Mouse (Mus musculus): ENCODE measurements around the gene Rapgef2.
A peak's percentile ranks its signal among the peaks of the same experiment; 100 is the strongest.

The Rapgef2 gene

GRCm38 (mm10) chr3:79286376-79287107, at the start of gene Rapgef2:
TSS of gene Rapgef2 (minus strand) at chr3:79286517.
- DNase-seq (ENCODE audit: extremely low spot score, low read depth, low spot score), result no peak

- DNase-seq (ENCODE audit: extremely low spot score, low read depth, low spot score), result no peak
Observed at GRCm38 (mm10) chr3:79333643-79334200, 47.4 kb upstream of the Rapgef2 start.

- no peak for DNase-seq (ENCODE audit: extremely low spot score, low read depth, low spot score)
Observed at GRCm38 (mm10) chr3:79333051-79333450, 46.7 kb upstream of the Rapgef2 start.

- DNase-seq (ENCODE audit: extremely low spot score, low read depth, low spot score), result no peak
Observed at GRCm38 (mm10) chr3:79329691-79330315, 43.5 kb upstream of the Rapgef2 start.

DNA sequence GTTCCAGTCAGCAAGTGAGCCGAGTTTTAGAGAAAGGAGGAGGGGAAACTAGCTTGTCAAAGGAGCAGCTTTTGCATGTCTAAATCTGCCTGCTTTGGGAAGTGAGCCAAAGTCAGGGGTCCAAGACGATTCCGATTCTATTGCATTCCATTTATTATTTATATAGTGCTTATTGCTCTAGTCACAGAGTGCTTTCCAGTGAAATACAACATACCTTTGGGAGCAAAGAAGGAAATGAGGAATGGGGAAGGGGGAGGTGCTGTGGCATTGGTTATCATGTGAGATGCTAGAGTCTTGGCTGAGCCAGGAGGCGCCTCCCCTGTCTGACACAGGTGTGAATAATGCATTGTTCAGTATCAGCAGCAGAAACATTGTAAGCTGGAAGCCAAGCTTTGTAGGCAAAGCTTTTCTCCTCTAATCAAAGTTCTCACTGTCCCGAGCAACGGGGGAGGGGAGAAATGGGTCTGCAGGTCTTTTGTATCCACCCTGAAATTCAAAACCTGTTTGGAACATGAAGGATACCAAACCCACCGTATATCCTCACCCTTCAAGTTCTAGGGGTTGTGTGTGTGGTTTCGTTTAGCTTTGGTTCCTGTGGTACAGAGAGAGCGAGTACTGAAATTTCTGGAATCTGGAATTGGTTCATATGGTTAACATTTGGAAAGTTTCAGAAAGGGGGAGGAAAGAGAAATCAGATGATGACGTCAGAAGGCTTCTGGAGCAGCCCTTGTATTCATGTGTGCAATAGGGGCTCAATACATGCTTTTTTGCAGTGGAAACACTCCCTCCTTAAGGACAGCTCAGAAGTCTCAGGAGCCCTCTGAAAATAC, 38.6 kb upstream of the Rapgef2 start:
- no peak for DNase-seq (ENCODE audit: extremely low spot score, low read depth, low spot score)

GRCm38 (mm10) chr3:79314006-79314698, 27.8 kb upstream of the Rapgef2 start:
- DNase-seq (ENCODE audit: extremely low spot score, low read depth, low spot score), result no peak

GRCm38 (mm10) chr3:79311895-79312294, 25.6 kb upstream of the Rapgef2 start:
- DNase-seq (ENCODE audit: extremely low spot score, low read depth, low spot score), result no peak

DNA sequence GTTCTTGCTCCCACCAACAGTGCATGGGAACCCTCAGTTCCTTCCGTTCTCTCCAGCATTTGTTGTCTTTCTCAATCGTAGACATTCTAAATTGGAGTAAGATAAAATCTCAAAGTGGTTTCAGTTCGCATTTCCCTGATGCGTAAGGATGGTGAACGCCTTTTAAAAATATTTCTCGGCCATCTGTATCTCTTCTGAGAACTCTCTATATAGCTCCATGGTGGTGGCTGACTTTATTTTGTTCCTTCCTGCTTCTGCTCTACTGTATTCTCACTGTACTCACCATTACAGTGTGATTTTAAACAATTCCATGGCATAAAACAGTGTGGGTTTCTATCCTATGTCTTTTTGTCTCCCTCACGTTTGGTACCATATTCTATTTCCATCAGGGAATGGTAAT, 23.9 kb upstream of the Rapgef2 start:
- no peak for DNase-seq (ENCODE audit: extremely low spot score, low read depth, low spot score)

GRCm38 (mm10) chr3:79308605-79309004, 22.3 kb upstream of the Rapgef2 start:
- no peak for DNase-seq (ENCODE audit: extremely low spot score, low read depth, low spot score)

DNA sequence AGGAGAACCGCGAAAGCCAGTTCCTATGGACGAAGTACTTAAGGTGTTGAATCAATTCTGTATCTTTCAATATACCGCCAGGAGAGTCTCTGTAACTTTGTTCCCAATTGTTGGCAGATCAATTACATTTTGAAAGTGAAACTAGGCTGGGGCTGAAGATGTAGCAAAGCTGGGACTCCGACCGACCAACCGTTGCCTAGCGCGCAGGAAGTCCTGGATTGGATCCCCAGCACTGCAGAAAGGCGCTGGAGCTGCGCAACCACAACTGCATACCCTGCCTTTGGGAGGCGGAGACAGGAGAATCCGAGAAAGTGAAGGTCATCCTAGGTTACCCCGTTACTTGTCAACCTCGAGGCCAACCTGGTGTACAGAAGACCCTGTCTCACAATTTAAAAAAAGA, 13.1 kb upstream of the Rapgef2 start:
- DNase-seq (ENCODE audit: extremely low spot score, low read depth, low spot score), result no peak

- no peak for DNase-seq (ENCODE audit: extremely low spot score, low read depth, low spot score)
Observed at GRCm38 (mm10) chr3:79297281-79297680, 11.0 kb upstream of the Rapgef2 start.

- no peak for DNase-seq (ENCODE audit: extremely low spot score, low read depth, low spot score)
Observed at GRCm38 (mm10) chr3:79296586-79296985, 10.3 kb upstream of the Rapgef2 start.

DNA sequence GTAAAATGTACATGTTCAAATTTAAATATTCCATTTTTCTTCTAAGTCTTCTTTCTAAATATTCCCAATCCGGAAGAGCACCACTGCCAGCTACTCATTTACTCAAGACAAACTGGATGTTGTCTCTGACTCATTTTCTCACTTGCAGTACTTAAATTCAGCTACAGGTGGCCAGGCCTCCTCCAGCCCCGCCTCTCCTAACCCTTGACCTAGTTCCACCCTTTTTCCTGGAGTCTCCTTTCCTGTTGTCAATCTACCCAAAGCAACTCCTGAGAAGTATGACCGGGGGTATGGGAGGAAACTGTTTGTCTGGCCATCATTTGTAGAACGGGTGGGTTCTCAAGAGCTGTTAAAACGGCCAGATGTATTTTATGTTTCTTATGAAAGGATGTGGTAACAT, 9.7 kb upstream of the Rapgef2 start:
- DNase-seq (ENCODE audit: extremely low spot score, low read depth, low spot score), result no peak

DNA sequence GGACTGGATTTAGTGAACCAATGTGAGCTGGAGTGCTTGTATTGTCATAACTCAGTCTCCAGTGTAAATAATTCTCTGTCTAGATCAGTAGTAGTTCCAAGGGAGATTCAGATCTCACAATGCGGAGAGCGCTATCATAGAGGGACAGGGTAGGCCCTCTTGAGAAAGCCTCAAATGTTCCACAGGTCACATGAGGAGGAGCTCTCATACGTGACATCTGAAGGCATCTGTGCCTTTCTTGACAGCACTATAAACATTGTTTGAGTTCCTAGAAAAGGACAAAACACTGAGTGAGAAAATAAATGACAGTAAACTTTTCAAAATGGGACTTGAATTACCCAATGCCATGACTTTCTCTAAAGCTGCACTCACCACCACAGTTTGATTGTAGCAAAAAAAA, 8.4 kb upstream of the Rapgef2 start:
- DNase-seq (ENCODE audit: extremely low spot score, low read depth, low spot score), result no peak

- no peak for DNase-seq (ENCODE audit: extremely low spot score, low read depth, low spot score)
Observed at GRCm38 (mm10) chr3:79293023-79293422, 6.7 kb upstream of the Rapgef2 start.

GRCm38 (mm10) chr3:79289050-79289449, 2.7 kb upstream of the Rapgef2 start:
- no peak for DNase-seq (ENCODE audit: extremely low spot score, low read depth, low spot score)

- no peak for DNase-seq (ENCODE audit: extremely low spot score, low read depth, low spot score)
Observed at GRCm38 (mm10) chr3:79287699-79288458, 1.6 kb upstream of the Rapgef2 start.

DNA sequence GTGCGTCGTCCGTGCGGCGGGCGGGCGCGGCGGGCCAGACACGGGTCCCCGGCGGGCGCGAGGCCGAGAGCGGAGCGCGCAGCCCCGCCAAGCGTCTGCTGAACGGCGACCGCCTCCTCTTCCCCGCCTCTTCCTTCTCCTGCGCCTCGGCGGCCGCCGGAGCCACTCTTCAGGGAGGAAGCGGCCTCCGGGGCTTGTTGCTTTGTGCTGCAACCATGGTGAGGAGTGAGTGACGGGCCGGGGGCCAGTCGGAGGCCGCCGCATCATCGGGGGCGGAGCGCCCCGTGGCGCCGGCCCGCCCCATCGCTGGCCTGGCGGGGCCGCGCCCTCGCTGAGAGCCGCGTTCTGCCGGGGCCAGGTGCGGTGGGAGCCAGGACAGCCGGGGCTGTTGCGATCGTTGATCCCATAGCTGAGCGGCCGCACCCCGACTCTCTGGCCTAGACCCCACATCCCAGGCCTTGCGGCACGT, 825 bp upstream of the Rapgef2 start:
- DNase-seq (ENCODE audit: extremely low spot score, low read depth, low spot score), result peak; percentile 52

DNA sequence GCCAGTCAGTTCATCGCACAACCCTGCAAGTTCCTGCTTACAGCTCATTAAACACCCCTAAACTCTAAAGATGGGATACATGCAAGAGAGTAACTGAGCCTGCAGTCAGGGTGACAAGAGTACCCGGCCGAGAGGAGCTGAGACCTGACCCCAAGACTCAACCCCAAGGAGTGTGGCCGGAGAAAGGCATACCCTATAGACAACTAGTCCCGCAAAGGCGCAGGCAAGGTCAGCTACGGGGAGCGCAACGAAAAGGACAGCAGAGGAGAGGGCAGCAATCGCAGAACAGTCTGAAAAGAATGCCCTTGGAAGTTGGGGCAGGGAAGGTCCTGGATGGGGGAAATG, 314 bp downstream of the Rapgef2 start:
- no peak for DNase-seq (ENCODE audit: extremely low spot score, low read depth, low spot score)

DNA sequence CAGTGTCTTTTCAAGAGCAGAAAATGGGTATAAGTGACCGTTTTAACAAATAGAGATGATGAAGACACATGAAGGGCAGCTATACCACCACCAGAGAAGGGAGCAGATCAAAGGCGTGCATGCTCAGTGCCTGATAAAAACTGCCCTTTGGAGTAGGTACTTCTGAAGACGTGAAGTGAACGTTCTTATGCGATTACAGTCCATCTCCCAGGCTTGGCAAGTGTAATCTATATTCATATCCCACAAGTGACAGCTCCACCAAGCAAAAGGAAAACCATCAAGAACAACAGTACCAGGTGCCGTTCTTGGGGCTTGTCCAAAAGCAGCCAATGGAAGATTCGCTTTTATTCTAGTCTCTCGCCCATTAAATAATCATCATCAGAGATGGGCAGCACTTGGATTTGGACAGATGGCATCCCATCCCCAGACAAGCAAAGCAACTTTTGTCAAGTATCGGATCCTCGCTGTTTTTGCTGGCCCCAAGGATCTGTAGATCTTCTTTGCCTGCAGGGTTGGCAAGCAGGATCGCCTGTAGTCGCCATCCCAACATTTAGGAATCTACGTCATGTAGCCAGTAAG, 1.1 kb downstream of the Rapgef2 start:
- DNase-seq (ENCODE audit: extremely low spot score, low read depth, low spot score), result no peak

Measured in hindlimb bud, embryonic 11.5 days (tissue).